Mouse (Mus musculus) thymus, adult 2 months (tissue): Measurements from ENCODE around the gene Fcho2.

ENCODE experiments used
- CTCF ChIP-seq: fragments of 200-500 bp; IDR thresholded peaks from 2 replicates; pipeline ENCODE4 v1.5.1; 2012; ENCODE audit warnings: mild to moderate bottlenecking, control low read depth, low read length, moderate library complexity, borderline replicate concordance; ENCODE audit not compliant: control insufficient read depth, poor library complexity, insufficient read depth; ENCODE audit errors: extremely low read depth
- POLR2A ChIP-seq: fragments of 200-500 bp; IDR thresholded peaks from 2 replicates; pipeline ENCODE4 v1.6.1; 2012; ENCODE audit warnings: mild to moderate bottlenecking, low read length, control low read depth, moderate library complexity; ENCODE audit not compliant: control insufficient read depth, poor library complexity, insufficient read depth; ENCODE audit errors: extremely low read depth

DNA sequence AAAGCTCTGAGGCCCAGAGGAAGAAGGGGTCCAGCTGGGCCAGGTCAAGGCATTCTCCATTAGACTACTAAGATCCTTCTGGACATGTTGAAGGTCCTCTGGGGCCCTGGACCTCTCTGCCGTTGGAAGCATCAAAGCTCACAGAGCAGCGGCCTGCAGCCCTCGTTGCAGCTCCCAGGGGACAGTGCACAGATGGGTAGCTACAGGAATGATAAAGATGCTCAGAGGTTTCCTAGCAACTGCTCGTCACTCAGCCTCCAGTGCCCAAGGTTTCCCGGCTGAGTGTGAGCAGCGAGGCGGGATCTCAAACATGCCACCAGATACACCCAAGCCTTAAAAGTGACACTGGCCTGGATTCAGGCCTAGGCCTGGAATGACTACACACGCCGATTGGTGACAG lies 127.3 kb downstream of the Fcho2 start:
- TF ChIP-seq POLR2A, result no peak
- no peak for TF ChIP-seq CTCF
